Mouse (Mus musculus): ENCODE measurements at regions not wholly inside any gene's neighbourhood (a gene's known extent, or its start where the extent isn't known, plus 50 kb on each side); places are given as distances from the start of the nearest gene placed in this dataset.

GRCm38 (mm10) chr11:22692281-22692857 lies 168.4 kb downstream of the B3gnt2 start:
- TF ChIP-seq CTCF (IDR thresholded peaks at IDR 0.05; ENCODE audit: low read depth, low read length) (no peak), TAL1 (conservative IDR thresholded peaks at IDR 0.05; ENCODE audit: low read depth, low read length) (no peak), GATA2 (IDR thresholded peaks at IDR 0.05; ENCODE audit: borderline replicate concordance, low read depth, low read length) (no peak), GATA1 (IDR thresholded peaks at IDR 0.05; ENCODE audit: borderline replicate concordance, low read length) (no peak), POLR2AphosphoS5 (IDR thresholded peaks at IDR 0.05; ENCODE audit: insufficient replicate concordance, low read depth, low read length) (no peak)

Measured in G1E (cell line).